Mouse (Mus musculus) forebrain, embryonic 11.5 days (tissue): ENCODE measurements around the gene Rimklb. TPM values are rescaled to one million over a fixed set of nuclear protein-coding genes. Genes with fewer than 3 reads are reported as not detected.
A peak's percentile ranks its signal among the peaks of the same experiment; 100 is the strongest.
"Not testable (repeated sequence)": the region's sequence is repeated elsewhere in the genome, so short reads cannot be mapped to it uniquely, and the experiment has no call there.

ENCODE experiments used
- ATAC-seq: fragments of 200-750 bp; cut with Nextera tagmentation; replicated peaks from 2 replicates; pipeline ENCODE4 v1.8.0; 2017; ENCODE audit warnings: moderate TSS enrichment; ENCODE audit not compliant: low FRiP score
- DNase-seq: peaks from one replicate; pipeline ENCODE4 v3.0.0-alpha.2; 2017; ENCODE audit warnings: low spot score
- H3K27ac ChIP-seq: fragments of 300-500 bp; sonication (generic); 2 replicates; pipeline ENCODE4 v1.5.1; 2014; ENCODE audit warnings: low read depth, low read length
- H3K27me3 ChIP-seq: fragments of 300-500 bp; sonication (generic); 2 replicates; pipeline ENCODE4 v1.6.1; 2014; ENCODE audit warnings: mild to moderate bottlenecking, low read length, mixed read lengths; ENCODE audit not compliant: control insufficient read depth, insufficient read depth
- H3K36me3 ChIP-seq: fragments of 300-500 bp; sonication (generic); 2 replicates; pipeline ENCODE4 v1.6.1; 2014; ENCODE audit warnings: mild to moderate bottlenecking, low read length, moderate library complexity, mixed read lengths; ENCODE audit not compliant: control insufficient read depth, insufficient read depth
- H3K4me1 ChIP-seq: fragments of 300-500 bp; sonication (generic); replicated peaks from 2 replicates; pipeline ENCODE4 v1.6.1; 2014; ENCODE audit warnings: low read length, mixed read lengths; ENCODE audit not compliant: control insufficient read depth, insufficient read depth
- H3K4me2 ChIP-seq: fragments of 300-500 bp; sonication (generic); 2 replicates; pipeline ENCODE4 v1.6.1; 2014; ENCODE audit warnings: low read depth, mild to moderate bottlenecking, low read length, moderate library complexity, mixed read lengths; ENCODE audit not compliant: severe bottlenecking
- H3K4me3 ChIP-seq: fragments of 300-500 bp; sonication (generic); 2 replicates; pipeline ENCODE4 v1.5.1; 2014; ENCODE audit warnings: low read depth, low read length
- H3K9ac ChIP-seq: fragments of 300-500 bp; sonication (generic); 2 replicates; pipeline ENCODE4 v1.6.1; 2014; ENCODE audit warnings: low read length
- H3K9me3 ChIP-seq: fragments of 300-500 bp; sonication (generic); 2 replicates; pipeline ENCODE4 v1.6.1; 2016; ENCODE audit warnings: low read length, mixed read lengths; ENCODE audit not compliant: control insufficient read depth
- WGBS: fragments of 180-500 bp; shearing (Covaris S2); extraction: QIAGEN DNeasy Blood & Tissue Kit; methylation state at CpG from one replicate; pipeline ENCODE4 v1.1.7; 2014; 5-methylcytosine and 5-hydroxymethylcytosine counted together
- polyA plus RNA-seq: library from polyadenylated mRNA; unstranded; fragments of >200 nt; fragmentation: Nextera tagmentation; extraction: Ambion mirVana; gene quantifications from 2 replicates; pipeline ENCODE4 v1.2.1, GENCODE M21; 2014

The Rimklb gene
- polyA plus RNA-seq = 62.9 and 64.9 TPM in 2 replicates

DNA sequence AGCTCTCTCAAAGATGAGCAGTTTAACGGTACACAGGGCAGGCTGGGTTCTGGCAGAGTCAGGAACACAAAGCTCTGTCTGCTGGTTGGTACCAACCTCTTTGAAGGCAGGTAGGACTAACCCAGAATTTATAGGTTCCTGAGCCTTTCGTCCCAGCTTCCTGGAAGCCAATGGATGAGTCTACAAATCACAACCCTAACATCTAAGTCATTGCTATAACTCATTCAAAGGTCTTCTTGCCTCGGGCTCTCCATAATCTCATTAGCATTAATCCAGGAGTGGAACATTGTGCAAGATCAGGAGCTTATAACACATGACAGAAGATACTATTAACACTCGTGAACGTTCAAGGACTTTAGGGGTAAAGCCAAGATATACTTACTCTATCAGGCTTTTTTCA, at the start of gene Rimklb:
TSS of gene Rimklb (minus strand) at position 101 of the 400 bp plus-strand sequence.
- Histone ChIP-seq H3K36me3 (no peaks in the 10 kb centered on the region), H3K27me3 (no peaks in the 10 kb centered on the region), H3K27ac (no peak within 1 kb of the TSS), H3K4me2 (no peak within 1 kb of the TSS), H3K4me3 (no peak within 1 kb of the TSS), H3K9ac (no peak within 1 kb of the TSS), H3K9me3 (no peaks in the 10 kb centered on the region), H3K4me1 (peaks cover 4% of the 10 kb centered on the region; the same call in 1 of the 2 replicates)
- 81% methylated on average over 5 of the region's 5 CpGs for WGBS
- ATAC-seq (no peak), DNase-seq (no peak)

- no peak overlapping the region for H3K27ac ChIP-seq
- ATAC-seq = no peak
- H3K4me3 ChIP-seq = no peak overlapping the region
- DNase-seq = no peak
- no peaks in the 10 kb centered on the region for H3K27me3 ChIP-seq
- 83% methylated on average over 10 of the region's 10 CpGs for WGBS
- no peak overlapping the region for H3K4me2 ChIP-seq
- no peaks in the 10 kb centered on the region for H3K9me3 ChIP-seq
- H3K9ac ChIP-seq = no peak overlapping the region
- H3K36me3 ChIP-seq = no peaks in the 10 kb centered on the region
- no peaks in the 10 kb centered on the region for H3K4me1 ChIP-seq
Measured at GRCm38 (mm10) chr6:122545948-122546347, 47.4 kb upstream of the Rimklb start.

DNA sequence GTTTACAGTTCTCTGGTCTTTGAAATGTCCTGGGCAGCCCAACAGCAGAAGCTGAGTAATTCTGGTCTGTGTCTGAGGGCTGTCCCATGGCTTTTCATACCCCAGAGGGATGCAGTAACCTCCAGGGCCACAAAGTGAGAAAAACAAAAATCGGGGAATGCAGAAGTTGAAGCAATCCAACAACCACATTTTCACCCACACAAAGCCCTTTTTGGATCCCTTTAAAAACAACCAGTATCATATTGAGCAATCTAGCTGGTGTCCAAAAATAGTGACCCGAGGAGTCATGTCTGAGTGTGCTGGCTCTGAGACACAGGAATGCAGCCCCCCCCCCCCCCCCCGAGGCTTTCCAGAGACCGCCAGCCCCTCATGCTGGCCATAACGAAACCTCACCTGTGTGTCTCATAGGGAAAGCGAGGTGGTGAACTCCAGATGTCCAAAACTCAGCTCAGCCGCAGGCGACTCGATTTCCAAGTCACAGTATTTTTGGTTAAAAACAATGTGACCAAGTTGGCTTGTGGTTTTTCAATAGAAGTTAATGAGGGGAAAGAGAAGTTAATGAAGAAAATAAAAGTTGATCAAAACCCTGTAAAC, 46.8 kb upstream of the Rimklb start:
- no peaks in the 10 kb centered on the region for H3K4me1 ChIP-seq
- no peak overlapping the region for H3K4me3 ChIP-seq
- no peak overlapping the region for H3K4me2 ChIP-seq
- ATAC-seq (no peak), DNase-seq (no peak)
- no peaks in the 10 kb centered on the region for H3K36me3 ChIP-seq
- no peak overlapping the region for H3K9ac ChIP-seq
- H3K9me3 ChIP-seq = no peaks in the 10 kb centered on the region
- no peaks in the 10 kb centered on the region for H3K27me3 ChIP-seq
- WGBS = 79% methylated on average over 9 of the region's 9 CpGs
- H3K27ac ChIP-seq = no peak overlapping the region

DNA sequence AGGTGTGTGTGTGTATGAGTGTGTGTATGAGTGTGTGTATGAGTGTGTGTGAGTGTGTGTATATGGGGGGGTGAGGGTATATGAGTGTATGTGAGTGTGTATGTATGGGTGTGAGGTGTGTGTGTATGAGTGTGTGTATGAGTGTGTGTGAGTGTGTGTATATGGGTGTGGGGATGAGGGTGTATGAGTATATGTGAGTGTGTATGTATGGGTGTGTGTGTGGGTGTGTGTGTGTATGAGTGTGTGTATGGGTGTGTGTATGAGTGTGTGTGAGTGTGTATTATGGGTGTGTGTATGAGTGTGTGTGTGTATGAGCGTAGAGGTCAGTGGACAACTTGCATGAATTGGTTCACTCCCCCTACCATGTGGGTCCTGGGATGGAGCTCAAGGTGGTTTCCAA, 46.1 kb upstream of the Rimklb start:
- H3K4me2 ChIP-seq = no peak overlapping the region
- no peaks in the 10 kb centered on the region for H3K36me3 ChIP-seq
- WGBS = 94% methylated on average over 1 of the region's 1 CpGs
- no peak overlapping the region for H3K27ac ChIP-seq
- no peak overlapping the region for H3K9ac ChIP-seq
- H3K4me1 ChIP-seq = no peaks in the 10 kb centered on the region
- DNase-seq = no peak
- no peaks in the 10 kb centered on the region for H3K27me3 ChIP-seq
- no peaks in the 10 kb centered on the region for H3K9me3 ChIP-seq
- H3K4me3 ChIP-seq = no peak overlapping the region
- ATAC-seq = no peak

- no peak for DNase-seq
Measured at GRCm38 (mm10) chr6:122543574-122543973, 45.0 kb upstream of the Rimklb start.

DNA sequence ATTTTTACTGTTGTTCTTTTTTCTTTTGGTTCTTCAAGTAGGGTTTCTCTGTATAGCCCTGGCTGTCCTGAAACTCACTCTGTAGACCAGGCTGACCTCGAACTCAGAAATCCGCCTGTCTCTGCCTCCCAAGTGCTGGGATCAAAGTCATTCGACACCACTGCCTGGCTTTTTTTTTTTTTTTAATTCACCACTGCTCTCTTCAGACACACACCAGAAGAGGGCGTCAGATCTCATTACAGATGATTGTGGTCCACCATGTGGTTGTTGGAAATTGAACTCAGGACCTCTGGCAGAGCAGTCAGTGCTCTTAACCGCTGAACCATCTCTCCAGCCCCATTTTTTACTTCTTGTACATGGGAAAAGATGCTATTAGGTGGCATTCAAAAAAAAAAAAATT, 43.9 kb upstream of the Rimklb start:
- 74% methylated on average over 5 of the region's 5 CpGs for WGBS

More at GRCm38 (mm10) chr6:122543574-122543973, 45.0 kb upstream of the Rimklb start:
- no peak for ATAC-seq
- no peak overlapping the region for H3K27ac ChIP-seq
- no peaks in the 10 kb centered on the region for H3K36me3 ChIP-seq
- 86% methylated on average over 5 of the region's 5 CpGs for WGBS
- H3K4me3 ChIP-seq = no peak overlapping the region
- H3K9me3 ChIP-seq = no peaks in the 10 kb centered on the region
- no peak overlapping the region for H3K4me2 ChIP-seq
- H3K9ac ChIP-seq = no peak overlapping the region
- H3K27me3 ChIP-seq = no peaks in the 10 kb centered on the region
- H3K4me1 ChIP-seq = no peaks in the 10 kb centered on the region

GRCm38 (mm10) chr6:122539564-122539963, 41.0 kb upstream of the Rimklb start:
- H3K9ac ChIP-seq = no peak overlapping the region
- DNase-seq = no peak
- no peaks in the 10 kb centered on the region for H3K27me3 ChIP-seq
- H3K4me3 ChIP-seq = no peak overlapping the region
- H3K27ac ChIP-seq = no peak overlapping the region
- no peaks in the 10 kb centered on the region for H3K9me3 ChIP-seq
- no peak for ATAC-seq
- WGBS = 89% methylated on average over 9 of the region's 9 CpGs
- no peaks in the 10 kb centered on the region for H3K36me3 ChIP-seq
- H3K4me1 ChIP-seq = no peaks in the 10 kb centered on the region
- no peak overlapping the region for H3K4me2 ChIP-seq

More for the DNA sequence above, 43.9 kb upstream of the Rimklb start:
- not testable (repeated sequence) for H3K9me3 ChIP-seq, H3K4me1 ChIP-seq, ATAC-seq, DNase-seq, H3K4me3 ChIP-seq, H3K27me3 ChIP-seq, H3K27ac ChIP-seq, H3K9ac ChIP-seq, H3K36me3 ChIP-seq, H3K4me2 ChIP-seq

DNA sequence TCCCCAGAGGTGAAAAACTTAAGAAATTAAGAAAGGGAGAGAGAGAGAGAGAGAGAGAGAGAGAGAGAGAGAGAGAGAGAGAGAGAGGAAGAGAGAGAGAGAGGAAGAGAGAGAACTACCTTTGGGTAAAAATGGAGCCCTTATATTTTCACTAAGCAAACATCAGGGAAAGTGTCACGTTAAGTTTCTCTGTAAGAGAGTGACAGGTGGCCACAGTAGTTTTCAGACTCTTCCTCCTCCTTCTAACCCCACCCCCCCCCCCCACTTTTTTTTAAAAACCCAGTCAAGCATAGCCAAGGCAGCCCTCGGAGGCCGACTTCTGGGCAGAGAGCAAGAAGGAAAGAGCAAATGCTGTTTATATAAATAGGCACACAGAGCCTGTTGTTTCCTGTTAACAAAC, 35.5 kb upstream of the Rimklb start:
- Histone ChIP-seq H3K4me1 (peaks cover 2% of the 10 kb centered on the region; the same call in 1 of the 2 replicates), H3K27ac (no peak overlapping the region), H3K27me3 (no peaks in the 10 kb centered on the region), H3K4me2 (no peak overlapping the region), H3K9me3 (no peaks in the 10 kb centered on the region), H3K4me3 (no peak overlapping the region), H3K9ac (no peak overlapping the region), H3K36me3 (no peaks in the 10 kb centered on the region)
- WGBS = 25% methylated on average over 3 of the region's 3 CpGs
- DNase-seq = no peak
- no peak for ATAC-seq

DNA sequence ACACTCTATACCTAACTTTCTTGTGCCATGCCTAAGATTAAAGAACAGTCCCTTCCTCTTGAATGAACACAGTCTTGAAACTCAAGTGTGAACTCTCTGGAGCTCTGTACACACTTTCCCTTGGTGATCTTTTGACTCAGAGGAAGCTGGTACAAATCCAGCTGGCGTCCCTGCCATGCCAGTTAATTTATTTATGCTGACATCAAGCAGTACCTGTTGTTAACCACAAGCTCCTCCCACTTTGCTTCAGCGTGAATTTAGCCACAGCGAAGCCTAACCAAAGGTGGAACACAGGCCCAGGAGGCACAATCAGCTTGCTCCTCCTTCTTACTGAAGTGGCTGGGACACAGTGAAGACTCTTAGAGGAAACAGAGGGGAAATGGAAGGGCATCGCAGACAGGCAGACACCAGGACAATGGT, 34.3 kb upstream of the Rimklb start:
- no peak overlapping the region for H3K27ac ChIP-seq
- no peaks in the 10 kb centered on the region for H3K27me3 ChIP-seq
- DNase-seq = no peak
- no peak overlapping the region for H3K9ac ChIP-seq
- H3K4me3 ChIP-seq = no peak overlapping the region
- peak; percentile 61 for ATAC-seq
- H3K4me2 ChIP-seq = peak overlapping the region; percentile 24
- no peaks in the 10 kb centered on the region for H3K9me3 ChIP-seq
- peaks cover 2% of the 10 kb centered on the region; the same call in 1 of the 2 replicates for H3K4me1 ChIP-seq
- H3K36me3 ChIP-seq = no peaks in the 10 kb centered on the region
- WGBS = 9% methylated on average over 4 of the region's 4 CpGs
